Mouse (Mus musculus) macrophage (primary cell): ENCODE measurements at regions not wholly inside any gene's neighbourhood (a gene's known extent, or its start where the extent isn't known, plus 50 kb on each side); places are given as distances from the start of the nearest gene placed in this dataset.

Source experiments
- H3K27ac ChIP-seq: fragments of 350-480 bp; formaldehyde crosslinking; 2 replicates; pipeline ENCODE4 v1.9.0; 2021
- H3K36me3 ChIP-seq: fragments of 350-480 bp; formaldehyde crosslinking; 2 replicates; pipeline ENCODE4 v1.9.0; 2021; ENCODE audit errors: inconsistent target
- H3K4me3 ChIP-seq: fragments of 350-480 bp; formaldehyde crosslinking; 2 replicates; pipeline ENCODE4 v1.9.0; 2021; ENCODE audit errors: inconsistent target
- H3K79me2 ChIP-seq: fragments of 350-480 bp; formaldehyde crosslinking; 2 replicates; pipeline ENCODE4 v1.9.0; 2021; ENCODE audit errors: inconsistent target
- WGBS: methylation state at CpG from one replicate; pipeline ENCODE4 v1.1.7; 2026; ENCODE audit warnings: inconsistent platforms; ENCODE audit not compliant: missing documents; 5-methylcytosine and 5-hydroxymethylcytosine counted together

DNA sequence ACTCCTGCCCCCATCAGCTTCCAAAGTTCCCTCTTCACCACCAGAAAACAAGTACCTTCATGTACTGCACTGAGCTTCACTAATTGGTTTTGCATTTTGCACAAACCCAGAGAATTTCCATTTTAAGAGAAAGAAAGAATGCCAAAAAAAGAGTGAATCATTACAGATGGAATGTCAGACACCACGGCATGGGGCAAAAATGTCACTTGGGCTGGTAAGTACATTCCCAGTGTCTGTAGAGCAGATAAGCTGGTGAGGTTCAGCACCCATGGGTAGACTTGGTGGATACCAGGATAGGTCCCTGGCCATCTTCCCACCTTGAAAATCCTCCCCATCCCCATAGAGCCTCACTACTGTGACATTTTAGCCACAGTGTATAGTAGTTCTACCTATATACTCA, 113.8 kb downstream of the Lmo4 start:
- H3K27ac ChIP-seq = no peak overlapping the region
- WGBS = 91% methylated on average over 1 of the region's 1 CpGs
- no peak overlapping the region for H3K4me3 ChIP-seq
- no peaks in the 10 kb centered on the region for H3K79me2 ChIP-seq
- H3K36me3 ChIP-seq = no peaks in the 10 kb centered on the region

DNA sequence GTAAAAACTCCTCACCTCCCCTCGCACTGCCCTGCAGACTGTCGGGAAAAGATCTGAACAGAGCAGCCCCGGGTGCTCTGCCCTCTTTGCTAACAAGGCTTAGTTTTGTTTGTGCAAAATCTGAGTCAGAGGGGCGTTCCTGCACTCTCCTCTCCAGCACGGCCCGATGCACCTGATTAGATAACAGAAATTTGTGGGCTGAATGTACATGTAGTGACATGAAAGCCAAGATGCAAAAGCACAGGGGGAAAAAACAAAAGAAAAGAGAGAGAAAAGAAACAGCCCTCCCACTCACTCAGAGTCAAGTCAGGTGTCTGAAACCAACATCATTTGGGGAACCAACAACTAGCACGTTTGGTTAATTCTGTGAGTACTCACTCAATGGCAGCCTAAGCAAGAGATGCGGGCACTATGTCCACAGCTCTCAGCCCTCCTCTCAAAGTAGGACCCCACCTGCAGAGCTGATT, 115.2 kb downstream of the Lmo4 start:
- no peaks in the 10 kb centered on the region for H3K36me3 ChIP-seq
- no peak overlapping the region for H3K27ac ChIP-seq
- H3K79me2 ChIP-seq = no peaks in the 10 kb centered on the region
- 83% methylated on average over 8 of the region's 8 CpGs for WGBS
- no peak overlapping the region for H3K4me3 ChIP-seq

DNA sequence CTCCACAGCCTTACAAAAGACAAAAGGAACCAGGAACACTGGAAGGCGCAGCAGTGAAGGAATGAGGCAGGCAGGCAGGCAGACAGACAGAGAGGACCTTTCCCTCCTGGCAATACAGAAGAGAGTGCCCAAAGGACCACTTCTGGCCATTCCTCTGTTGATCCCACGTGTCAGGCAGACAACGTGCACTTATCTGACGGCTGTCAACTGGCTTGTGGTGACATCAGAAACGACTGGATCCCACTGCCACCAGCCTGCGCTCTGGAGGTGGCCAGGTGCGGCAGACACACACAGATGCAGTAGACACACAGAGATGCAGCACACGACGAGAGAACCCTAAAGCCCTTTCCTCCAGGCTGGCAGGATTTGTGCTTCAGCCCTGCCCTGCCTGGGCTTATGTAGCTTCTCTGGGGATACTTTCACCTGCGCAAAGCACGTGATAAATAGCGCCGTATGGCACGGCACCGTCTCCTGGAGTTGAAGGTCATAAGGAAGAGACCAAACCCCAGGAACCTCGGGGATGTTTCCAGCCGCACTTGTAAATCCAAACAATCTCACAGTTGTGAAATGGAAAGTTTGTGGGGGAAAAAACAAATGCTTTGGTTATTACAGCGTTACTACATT, 116.6 kb downstream of the Lmo4 start:
- H3K27ac ChIP-seq = no peak overlapping the region
- no peaks in the 10 kb centered on the region for H3K36me3 ChIP-seq
- no peak overlapping the region for H3K4me3 ChIP-seq
- no peaks in the 10 kb centered on the region for H3K79me2 ChIP-seq
- 87% methylated on average over 18 of the region's 18 CpGs for WGBS

DNA sequence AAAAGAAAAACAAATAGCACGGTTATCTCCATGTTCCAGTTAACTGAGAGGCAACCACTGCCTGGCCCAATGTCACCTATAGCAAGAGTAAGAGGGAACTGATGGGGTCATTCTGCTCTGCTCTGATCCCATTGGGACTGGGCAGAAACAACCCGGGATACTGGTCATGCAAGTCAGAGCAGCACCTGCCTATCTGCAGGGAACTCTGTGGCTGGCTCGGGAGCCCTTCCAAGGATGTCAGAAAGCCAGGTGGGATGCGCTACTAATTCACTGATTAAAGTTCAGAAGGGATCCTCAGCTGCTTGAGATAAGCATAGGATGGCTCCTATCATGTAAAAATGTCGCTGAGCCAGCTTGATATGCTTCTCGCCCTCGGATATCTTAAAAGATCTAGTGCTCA, 117.2 kb downstream of the Lmo4 start:
- H3K4me3 ChIP-seq = no peak overlapping the region
- no peaks in the 10 kb centered on the region for H3K79me2 ChIP-seq
- H3K27ac ChIP-seq = no peak overlapping the region
- 82% methylated on average over 7 of the region's 7 CpGs for WGBS
- no peaks in the 10 kb centered on the region for H3K36me3 ChIP-seq

DNA sequence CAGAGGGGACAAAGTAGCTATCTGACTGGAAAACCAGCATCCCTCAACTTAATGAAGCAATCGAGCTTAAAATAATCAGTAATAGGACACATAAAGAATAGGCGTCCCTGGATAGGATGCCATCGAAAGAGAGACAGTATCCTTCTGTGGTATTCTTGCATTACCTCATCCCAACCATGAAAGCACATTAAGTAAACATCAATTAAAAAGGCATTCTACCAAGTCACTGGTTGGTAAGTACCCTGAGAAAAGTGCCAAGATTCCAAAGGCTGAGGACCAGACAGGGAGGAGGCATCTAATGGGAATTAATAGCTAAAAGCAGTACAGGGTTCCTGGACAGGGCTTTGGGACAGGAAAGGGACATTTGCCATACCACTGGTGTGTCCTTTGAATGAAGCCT, 118.8 kb downstream of the Lmo4 start:
- no peak overlapping the region for H3K4me3 ChIP-seq
- H3K79me2 ChIP-seq = no peaks in the 10 kb centered on the region
- H3K27ac ChIP-seq = no peak overlapping the region
- 87% methylated on average over 3 of the region's 3 CpGs for WGBS
- H3K36me3 ChIP-seq = no peaks in the 10 kb centered on the region

DNA sequence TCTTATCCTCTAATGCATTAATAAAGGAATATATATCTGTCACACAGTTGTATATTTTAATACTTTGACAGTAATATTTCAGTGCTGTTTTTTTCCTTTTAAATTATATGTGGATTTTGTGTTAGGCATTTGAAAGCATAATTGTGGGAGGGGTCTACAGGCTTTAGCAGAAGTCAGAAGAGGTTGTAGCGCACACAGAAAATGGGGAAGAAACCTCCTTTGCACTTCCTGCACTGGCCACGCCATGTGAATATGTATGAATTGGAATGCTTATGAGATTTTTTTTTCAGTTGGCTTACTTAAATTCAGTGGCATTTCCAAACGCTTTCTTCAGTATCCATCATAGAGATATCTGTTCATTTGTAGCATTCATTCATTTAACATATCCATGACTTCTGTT, 125.1 kb downstream of the Lmo4 start:
- H3K79me2 ChIP-seq = no peaks in the 10 kb centered on the region
- no peak overlapping the region for H3K27ac ChIP-seq
- H3K4me3 ChIP-seq = no peak overlapping the region
- WGBS = 42% methylated on average over 3 of the region's 3 CpGs
- H3K36me3 ChIP-seq = no peaks in the 10 kb centered on the region

DNA sequence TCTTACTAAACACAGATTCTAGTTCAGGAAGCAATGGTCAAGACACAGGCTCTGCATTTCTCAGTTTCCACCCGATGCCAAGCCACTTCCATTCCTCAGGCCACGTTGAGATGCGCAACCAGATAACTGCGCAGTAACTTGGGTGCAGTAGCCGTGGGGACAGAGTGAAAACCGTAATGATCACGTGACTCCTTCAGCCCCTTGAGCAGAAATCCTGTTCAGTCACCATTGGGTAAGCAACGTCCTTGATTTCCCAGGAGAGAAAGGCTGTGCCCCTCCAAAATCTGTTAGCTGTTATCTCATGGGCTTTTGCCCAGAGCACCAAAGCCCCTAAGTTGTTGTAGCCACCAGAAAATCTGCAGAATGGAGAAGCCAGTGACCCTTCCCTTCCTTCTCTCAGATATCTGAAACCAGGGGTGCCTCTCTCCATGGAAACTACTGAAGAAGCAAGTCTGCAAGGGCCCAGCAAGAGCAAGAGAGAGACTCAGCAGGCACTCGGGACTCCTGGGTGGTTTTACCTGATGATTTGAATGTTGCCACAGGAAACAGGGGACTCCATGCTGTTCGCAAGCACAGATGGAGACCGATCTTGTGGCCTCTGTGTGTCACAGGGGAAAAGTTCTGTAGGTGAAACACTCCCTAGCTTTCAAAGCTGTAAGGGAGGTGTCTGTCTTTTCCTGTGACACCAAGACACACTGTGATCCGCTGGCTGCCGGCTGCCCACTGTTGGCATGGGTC, 126.7 kb downstream of the Lmo4 start:
- WGBS = 86% methylated on average over 13 of the region's 13 CpGs
- Histone ChIP-seq H3K4me3 (no peak overlapping the region), H3K36me3 (no peaks in the 10 kb centered on the region), H3K79me2 (no peaks in the 10 kb centered on the region), H3K27ac (no peak overlapping the region)

DNA sequence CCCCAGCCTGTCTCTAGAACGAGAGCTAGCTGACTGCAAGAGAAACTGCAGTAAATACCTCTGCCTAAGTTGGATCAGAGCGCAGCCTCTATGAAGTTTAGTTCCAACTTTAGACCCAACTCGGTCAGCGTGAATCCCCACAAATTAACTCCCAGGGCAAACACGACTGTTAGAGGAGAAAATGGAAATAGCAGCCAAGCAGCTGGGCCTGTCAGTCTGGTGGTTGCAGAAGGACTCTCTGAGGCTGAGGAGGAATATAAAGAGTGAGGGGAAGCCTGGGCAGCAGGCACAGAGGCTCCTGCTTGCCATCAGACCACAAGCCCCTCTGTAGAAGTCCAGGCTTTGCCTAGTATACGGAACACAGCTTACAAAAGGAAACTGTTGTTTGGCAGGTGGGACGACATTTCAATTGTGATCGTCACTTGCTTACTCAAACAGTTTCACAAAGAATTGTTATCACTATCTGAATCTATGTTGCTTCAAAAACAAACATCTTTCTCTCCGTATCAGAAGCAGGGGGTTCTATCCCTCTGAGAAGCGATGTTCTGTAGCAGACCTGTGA, 135.0 kb downstream of the Lmo4 start:
- Histone ChIP-seq H3K36me3 (no peaks in the 10 kb centered on the region), H3K4me3 (no peak overlapping the region), H3K27ac (no peak overlapping the region), H3K79me2 (no peaks in the 10 kb centered on the region)
- 92% methylated on average over 10 of the region's 10 CpGs for whole genome bisulfite sequencing

DNA sequence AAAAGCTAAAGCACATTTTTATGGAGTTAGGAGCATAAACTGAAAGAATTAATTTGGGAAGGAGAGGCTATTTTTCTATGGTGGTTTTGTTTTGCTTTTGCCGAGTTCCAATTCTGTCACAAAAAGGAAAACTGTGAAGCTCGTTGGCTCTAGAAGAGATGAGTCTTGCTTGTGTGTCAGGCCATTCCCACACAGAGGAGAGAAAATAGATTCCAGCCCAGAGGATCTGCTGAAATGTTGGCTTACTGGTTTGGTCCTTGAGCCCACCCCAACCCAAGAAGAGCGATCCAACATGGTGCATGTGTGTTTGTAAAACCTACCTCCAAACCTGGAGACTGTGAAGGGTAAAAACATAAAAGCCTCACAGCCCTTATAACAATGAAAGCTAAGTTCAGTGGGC, 138.0 kb downstream of the Lmo4 start:
- WGBS = 95% methylated on average over 3 of the region's 3 CpGs
- no peaks in the 10 kb centered on the region for H3K79me2 ChIP-seq
- no peak overlapping the region for H3K27ac ChIP-seq
- H3K36me3 ChIP-seq = no peaks in the 10 kb centered on the region
- no peak overlapping the region for H3K4me3 ChIP-seq

DNA sequence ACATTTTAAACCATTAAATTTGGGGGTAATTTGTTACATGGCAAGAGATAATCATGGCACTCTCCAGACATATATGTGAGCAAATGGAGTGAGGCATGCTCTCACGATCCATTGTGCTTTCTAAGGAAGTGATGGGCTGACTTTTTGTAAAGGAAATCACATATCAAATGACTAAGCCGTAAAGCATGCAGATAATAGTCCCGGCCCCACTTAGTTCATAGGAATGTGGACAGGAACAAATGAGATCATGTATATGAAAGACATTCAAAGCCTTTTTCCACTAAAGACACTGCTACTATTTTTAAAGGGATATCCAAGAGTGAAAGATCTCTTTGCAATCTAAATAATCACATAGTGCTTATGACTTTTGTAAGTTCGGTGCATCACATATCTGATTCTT, 146.9 kb downstream of the Lmo4 start:
- 56% methylated on average over 4 of the region's 4 CpGs for WGBS
- Histone ChIP-seq H3K27ac (no peak overlapping the region), H3K79me2 (no peaks in the 10 kb centered on the region), H3K4me3 (no peak overlapping the region), H3K36me3 (no peaks in the 10 kb centered on the region)

DNA sequence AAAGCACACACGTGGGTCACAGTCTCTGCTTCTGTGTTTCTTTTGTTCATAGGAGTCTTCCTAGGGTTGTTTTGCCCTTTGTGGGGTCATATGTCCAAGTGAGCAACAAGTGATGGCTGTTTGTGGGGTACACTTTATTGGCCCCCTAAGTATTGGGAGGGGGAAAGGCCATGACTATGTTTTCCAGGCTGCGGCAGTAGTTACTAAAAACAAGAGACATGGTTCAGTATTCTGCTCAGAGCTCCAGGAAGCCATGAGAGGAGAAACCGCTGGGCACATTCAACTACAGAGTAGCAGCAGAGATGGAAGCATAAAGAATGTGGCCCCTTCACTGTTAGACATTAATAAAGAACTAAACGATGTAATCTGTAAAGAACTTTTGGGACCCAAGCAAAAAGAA, 154.7 kb downstream of the Lmo4 start:
- Histone ChIP-seq H3K79me2 (no peaks in the 10 kb centered on the region), H3K4me3 (no peak overlapping the region), H3K36me3 (no peaks in the 10 kb centered on the region), H3K27ac (no peak overlapping the region)
- WGBS = 99% methylated on average over 4 of the region's 4 CpGs

DNA sequence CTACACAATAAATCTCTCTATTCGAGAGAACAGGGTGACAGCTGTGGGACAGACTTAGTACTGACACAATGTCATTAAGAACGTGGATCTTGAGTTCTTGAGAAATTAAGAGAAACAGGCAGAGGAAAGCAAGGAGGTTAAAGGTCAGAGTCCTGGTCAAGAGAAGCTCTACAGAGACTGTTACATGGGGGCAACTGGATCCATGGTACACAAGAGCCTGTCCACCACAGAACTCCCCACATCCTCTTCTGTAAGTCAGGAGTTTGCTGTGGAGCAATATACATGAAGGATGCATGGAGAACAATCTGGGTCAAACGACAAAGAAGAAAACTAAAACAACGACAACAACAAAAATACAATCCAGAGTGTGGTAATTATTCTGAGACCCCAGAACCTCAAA, 155.8 kb downstream of the Lmo4 start:
- Histone ChIP-seq H3K79me2 (no peaks in the 10 kb centered on the region), H3K27ac (no peak overlapping the region), H3K4me3 (no peak overlapping the region), H3K36me3 (no peaks in the 10 kb centered on the region)
- WGBS = 57% methylated on average over 4 of the region's 4 CpGs

DNA sequence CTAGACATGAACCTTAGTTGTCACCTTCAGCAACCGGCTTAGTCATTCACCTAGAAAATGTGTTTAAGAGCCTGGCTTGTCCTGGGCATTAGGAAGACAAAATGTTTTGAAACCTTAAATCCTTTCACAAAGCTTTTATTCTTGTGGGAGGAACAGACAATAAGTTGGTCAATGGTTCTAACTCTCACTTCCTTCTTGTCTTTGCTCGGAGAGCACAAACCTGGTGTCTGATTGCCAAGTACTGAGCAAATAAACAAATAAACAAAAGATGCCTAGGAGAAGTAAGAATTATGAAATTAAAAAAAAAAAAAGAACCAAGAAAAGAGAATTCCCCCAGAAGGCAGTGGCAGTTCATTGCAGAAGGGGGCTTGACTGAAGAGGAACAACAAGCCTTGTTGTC, 160.7 kb downstream of the Lmo4 start:
- no peaks in the 10 kb centered on the region for H3K79me2 ChIP-seq

DNA sequence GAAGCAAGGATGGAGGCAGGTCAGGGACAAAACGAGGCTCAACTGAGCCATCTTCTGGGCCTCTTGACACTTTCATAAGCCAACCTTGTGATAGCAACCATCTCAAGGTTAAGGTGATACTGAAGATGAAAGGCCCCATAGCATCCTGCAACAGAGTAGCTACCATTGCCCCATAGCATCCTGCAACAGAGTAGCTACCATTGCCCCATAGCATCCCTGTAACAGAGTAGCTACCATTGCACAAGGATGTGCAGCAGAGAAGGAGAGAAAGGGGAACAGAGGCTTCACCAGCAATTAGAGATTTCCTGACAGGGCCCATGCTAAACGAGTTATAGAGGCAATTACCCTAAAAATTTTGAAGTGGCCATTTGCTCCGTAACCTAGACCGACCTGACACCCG, 163.2 kb downstream of the Lmo4 start:
- WGBS = 72% methylated on average over 5 of the region's 5 CpGs
- Histone ChIP-seq H3K27ac (no peak overlapping the region), H3K4me3 (no peak overlapping the region), H3K36me3 (no peaks in the 10 kb centered on the region), H3K79me2 (no peaks in the 10 kb centered on the region)

More for the DNA sequence above, 160.7 kb downstream of the Lmo4 start:
- no peak overlapping the region for H3K4me3 ChIP-seq
- WGBS = 36% methylated on average over 2 of the region's 2 CpGs
- H3K36me3 ChIP-seq = no peaks in the 10 kb centered on the region
- H3K27ac ChIP-seq = no peak overlapping the region

DNA sequence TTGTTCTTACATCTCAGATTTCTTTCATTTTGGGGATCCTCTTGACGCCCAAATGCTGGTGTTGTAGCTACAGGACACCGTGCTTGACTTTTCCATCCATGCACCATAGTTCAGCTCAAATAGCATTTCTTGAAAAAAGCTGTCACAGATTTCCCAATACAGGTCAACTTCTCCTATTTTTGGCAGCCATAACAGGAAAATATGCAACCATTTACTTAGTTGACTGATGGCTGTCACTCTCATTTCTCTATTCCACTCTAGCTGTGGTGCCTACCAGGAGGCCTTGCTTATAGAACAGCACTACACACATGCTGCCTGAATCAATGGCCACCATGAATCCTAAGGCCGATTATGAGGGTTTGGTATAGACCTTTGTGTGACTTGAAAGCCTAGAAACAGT, 165.5 kb downstream of the Lmo4 start:
- Histone ChIP-seq H3K36me3 (no peaks in the 10 kb centered on the region), H3K4me3 (no peak overlapping the region), H3K79me2 (no peaks in the 10 kb centered on the region), H3K27ac (no peak overlapping the region)
- 73% methylated on average over 3 of the region's 3 CpGs for WGBS
